Mouse (Mus musculus) megakaryocyte, embryonic 14.5 days (primary cell): Measurements from ENCODE around the gene Gm31371. TPM values are rescaled to one million over a fixed set of nuclear protein-coding genes. Genes with fewer than 3 reads are reported as not detected.
"Not testable (repeated sequence)": the region's sequence is repeated elsewhere in the genome, so short reads cannot be mapped to it uniquely, and the experiment has no call there.

Source experiments
- H3K27me3 ChIP-seq: replicated peaks from 2 replicates; pipeline ENCODE3; 2012; ENCODE audit warnings: inconsistent platforms
- H3K36me3 ChIP-seq: replicated peaks from 2 replicates; pipeline ENCODE3; 2012; ENCODE audit warnings: low read length, inconsistent platforms, mixed read lengths
- H3K4me1 ChIP-seq: 2 replicates; pipeline ENCODE4 v1.6.1; 2012; ENCODE audit warnings: inconsistent platforms
- H3K4me3 ChIP-seq: replicated peaks from 2 replicates; pipeline ENCODE3; 2012; ENCODE audit warnings: moderate library complexity, mild to moderate bottlenecking, inconsistent platforms
- H3K9me3 ChIP-seq: 2 replicates; pipeline ENCODE4 v1.6.1; 2012; ENCODE audit warnings: inconsistent platforms
- FLI1 ChIP-seq: IDR thresholded peaks from 2 replicates; pipeline ENCODE4 v1.6.1; 2012; ENCODE audit warnings: low read length, inconsistent platforms, mixed read lengths
- GATA1 ChIP-seq: IDR thresholded peaks from 3 replicates; pipeline ENCODE4 v1.6.1; 2012; ENCODE audit warnings: mixed read lengths, low read length, inconsistent platforms, borderline replicate concordance
- polyA plus RNA-seq: library from polyadenylated mRNA; stranded (reverse); fragments of >175 nt; gene quantifications from 2 replicates; pipeline ENCODE4 v1.2.3, GENCODE M21; 2012; ENCODE audit warnings: low replicate concordance; ENCODE audit not compliant: insufficient read depth

Gene Gm31371
- not detected in 2 replicates for polyA plus RNA-seq

DNA sequence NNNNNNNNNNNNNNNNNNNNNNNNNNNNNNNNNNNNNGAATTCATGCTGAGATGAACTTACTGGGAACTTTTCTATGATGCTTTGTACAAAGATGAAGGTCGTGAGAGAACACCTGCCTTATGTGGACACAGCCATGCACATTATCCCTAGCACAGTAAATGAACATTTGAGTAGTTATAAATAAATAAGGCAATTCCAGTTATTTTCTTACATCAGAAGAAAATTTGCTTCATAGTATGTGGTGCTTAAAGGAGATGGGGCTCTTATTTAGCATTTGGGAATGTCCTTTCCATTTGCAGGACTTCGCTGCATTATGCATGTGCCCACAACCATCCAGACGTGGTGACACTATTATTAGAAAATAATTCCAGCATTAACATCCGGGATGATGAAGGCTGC is at the start of gene Gm31371:
Gene Gm31371, plus strand, starts transcription at position 301 of the 400 bp plus-strand sequence.
- not testable (repeated sequence) for H3K27me3 ChIP-seq, H3K9me3 ChIP-seq, H3K4me3 ChIP-seq, H3K36me3 ChIP-seq, H3K4me1 ChIP-seq

DNA sequence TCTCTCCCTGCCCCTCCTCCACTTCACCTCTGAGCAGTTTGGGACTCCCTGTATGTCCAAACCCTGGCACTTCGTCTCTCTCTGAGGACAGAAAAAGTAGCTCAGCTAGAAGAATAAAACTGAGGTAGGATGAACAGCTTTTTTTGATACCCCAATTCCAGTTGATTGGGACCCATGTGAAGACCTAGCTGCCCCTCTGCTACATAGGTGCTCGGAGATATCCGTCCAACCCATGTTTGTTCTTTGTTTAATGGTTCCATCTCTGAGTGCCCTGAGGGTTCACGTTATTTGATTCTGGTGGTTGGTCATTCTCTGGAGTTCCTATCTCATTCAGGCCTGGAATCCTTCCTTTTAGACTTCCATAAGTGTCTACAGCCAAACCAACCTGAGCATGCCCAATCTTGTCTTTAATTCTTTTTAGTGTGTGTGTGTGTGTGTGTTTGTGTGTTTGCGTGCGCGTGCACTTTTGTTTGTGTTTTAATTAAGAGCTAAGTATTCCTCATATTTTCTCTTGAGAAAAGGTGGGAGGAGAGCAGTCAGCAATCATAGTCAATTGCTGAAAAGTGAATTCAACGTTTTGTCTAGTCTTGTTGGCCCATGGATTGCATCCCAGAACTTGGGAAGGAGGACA is 3.3 kb downstream of the Gm31371 start:
- H3K36me3 ChIP-seq, H3K4me1 ChIP-seq, H3K4me3 ChIP-seq, H3K27me3 ChIP-seq, H3K9me3 ChIP-seq: not testable (repeated sequence)

DNA sequence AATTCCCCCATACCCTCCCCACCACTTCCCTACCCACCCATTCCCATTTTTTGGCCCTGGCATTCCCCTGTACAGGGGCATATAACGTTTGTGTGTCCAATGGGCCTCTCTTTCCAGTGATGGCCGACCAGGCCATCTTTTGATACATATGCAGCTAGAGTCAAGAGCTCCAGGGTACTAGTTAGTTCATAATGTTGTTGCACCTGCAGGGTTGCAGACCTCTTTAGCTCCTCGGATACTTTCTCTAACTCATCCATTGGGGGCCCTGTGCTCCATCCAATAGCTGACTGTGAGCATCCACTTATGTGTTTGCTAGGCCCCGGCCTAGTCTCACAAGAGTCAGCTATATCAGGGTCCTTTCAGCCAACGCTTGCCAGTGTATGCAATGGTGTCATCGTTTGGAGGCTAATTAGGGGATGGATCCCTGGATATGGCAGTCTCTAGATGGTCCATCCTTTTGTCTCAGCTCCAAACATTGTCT is 5.7 kb downstream of the Gm31371 start:
- not testable (repeated sequence) for H3K4me3 ChIP-seq, H3K27me3 ChIP-seq, H3K36me3 ChIP-seq, H3K4me1 ChIP-seq, H3K9me3 ChIP-seq

DNA sequence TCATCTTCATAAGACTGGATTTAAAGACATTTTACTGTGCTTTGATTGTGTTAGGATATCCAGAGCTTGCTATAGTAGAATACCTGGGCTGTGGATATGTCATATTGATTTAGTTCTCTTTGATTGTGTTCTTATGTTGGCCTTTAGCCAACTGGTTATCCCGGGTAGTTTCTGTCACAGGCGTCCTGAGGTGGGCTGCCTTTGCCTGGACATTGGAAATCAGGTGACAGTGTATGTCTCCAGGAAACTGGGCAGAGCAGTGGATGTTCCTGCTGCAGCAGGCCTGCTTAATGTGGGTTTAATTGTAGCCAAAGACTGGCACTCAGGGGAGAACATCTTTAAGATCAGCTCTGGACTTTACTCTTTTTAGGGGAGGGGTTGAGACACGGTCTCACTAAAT is 15.9 kb downstream of the Gm31371 start:
- H3K27me3 ChIP-seq, H3K36me3 ChIP-seq: not testable (repeated sequence)

DNA sequence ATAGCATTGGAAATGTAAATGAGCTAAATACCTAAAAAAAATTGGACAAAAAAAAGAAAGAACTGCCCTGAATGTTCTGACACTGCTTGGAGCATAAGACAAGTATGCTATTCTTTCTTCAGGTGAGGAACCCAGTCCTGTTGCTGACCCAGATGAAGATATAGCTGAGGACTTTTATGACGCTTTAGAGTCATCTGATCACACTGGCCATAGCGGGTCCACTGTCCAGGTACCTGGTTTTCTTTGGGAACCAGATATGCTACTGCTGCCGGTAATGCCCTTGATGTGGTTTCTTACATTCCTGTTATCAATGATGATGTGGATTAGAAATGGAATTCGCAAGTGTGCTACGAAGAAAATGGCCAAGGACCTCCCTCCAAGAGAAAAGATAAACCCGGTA is 31.1 kb downstream of the Gm31371 start:
- not testable (repeated sequence) for H3K9me3 ChIP-seq, H3K4me1 ChIP-seq, H3K36me3 ChIP-seq, H3K4me3 ChIP-seq, H3K27me3 ChIP-seq

More for the DNA sequence above, 15.9 kb downstream of the Gm31371 start:
- H3K9me3 ChIP-seq, H3K4me3 ChIP-seq, H3K4me1 ChIP-seq: not testable (repeated sequence)

DNA sequence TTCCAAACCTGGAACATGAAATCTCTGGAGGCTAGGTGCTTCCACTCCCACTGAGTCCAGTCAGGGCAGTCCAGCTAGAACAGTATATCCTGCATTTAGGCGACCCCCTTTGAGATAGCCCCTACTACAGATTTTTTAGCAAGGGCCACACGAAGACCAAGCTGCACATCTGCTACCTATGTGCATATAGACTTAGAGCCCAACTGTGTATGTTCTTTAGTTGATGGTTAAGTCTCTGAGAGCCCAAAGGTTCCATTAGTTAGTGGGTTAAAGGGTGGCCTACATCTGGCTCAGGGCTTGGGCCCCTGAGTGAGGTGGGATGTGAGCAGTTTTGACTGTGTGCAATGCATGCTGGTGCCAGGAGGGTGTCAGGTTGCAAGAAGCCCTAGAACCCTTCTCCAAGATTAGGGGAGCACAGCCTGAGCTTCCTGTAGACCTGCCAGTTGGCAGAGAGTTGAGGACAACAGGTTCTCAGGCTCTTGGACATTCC is 32.4 kb downstream of the Gm31371 start:
- not testable (repeated sequence) for H3K27me3 ChIP-seq, H3K4me3 ChIP-seq, H3K9me3 ChIP-seq, H3K4me1 ChIP-seq, H3K36me3 ChIP-seq

DNA sequence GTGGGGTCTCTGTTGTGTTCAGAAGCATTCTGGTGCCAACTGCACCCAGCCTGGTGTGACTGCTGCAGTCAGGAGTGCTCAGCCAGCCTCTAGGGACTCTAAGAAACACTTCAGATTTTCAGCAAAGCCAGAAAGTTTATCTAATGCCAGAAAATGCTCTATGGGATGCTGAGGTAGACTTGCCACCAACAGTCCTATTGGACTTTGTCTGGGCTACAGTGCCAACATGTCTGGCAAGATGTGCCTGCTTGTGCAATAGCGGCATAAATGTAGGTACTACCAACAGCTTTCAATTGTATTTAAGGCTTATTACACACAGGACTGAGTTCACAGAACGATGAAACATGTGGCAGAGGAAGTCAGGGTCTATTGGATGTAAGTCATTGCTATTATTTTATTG is 57.7 kb downstream of the Gm31371 start:
- Histone ChIP-seq H3K27me3 (no peaks in the 10 kb centered on the region), H3K9me3 (peaks cover 25% of the 10 kb centered on the region), H3K4me3 (no peak overlapping the region), H3K36me3 (no peaks in the 10 kb centered on the region), H3K4me1 (no peaks in the 10 kb centered on the region)
- TF ChIP-seq FLI1 = no peak
- TF ChIP-seq GATA1 = no peak

DNA sequence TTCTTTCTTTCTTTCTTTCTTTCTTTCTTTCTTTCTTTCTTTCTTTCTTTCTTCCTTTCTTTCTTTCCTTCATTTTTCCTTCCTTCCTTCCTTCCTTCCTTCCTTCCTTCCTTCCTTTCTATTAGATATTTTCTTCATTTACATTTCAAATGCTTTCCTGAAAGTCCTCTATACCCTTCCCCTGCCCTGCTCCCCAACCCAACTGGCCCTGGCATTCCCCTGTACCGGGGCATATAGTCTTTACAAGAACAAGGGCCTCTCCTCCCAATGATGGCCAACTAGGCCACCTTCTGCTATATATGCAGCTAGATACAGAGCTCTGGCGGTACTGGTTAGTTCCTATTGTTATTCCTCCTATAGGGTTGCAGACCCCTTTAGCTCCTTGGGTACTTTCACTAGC is 60.6 kb downstream of the Gm31371 start:
- H3K27me3 ChIP-seq, H3K4me1 ChIP-seq, H3K36me3 ChIP-seq, H3K4me3 ChIP-seq: not testable (repeated sequence)
- H3K9me3 ChIP-seq = peaks cover 14% of the 10 kb centered on the region

DNA sequence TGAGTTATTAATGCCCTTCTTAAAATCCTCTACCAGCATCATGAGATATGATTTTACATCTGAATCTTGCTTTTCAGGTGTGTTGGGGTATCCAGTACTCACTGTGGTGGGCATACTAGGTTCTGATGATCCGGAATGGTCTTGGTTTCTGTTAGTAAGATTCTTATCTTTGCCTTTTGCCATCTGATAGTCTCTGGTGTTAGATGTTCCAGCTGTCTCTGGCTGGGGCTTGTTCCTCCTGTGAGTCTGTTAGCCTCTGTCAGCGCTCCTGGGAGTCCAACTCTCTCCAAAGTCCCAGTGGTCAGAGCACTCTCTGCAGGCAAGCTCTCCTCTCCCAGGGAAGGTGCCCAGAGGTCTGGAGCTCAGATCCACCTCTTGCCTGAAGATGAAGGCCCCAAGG is 65.0 kb downstream of the Gm31371 start:
- not testable (repeated sequence) for H3K4me1 ChIP-seq, H3K36me3 ChIP-seq, H3K27me3 ChIP-seq, H3K9me3 ChIP-seq, H3K4me3 ChIP-seq

DNA sequence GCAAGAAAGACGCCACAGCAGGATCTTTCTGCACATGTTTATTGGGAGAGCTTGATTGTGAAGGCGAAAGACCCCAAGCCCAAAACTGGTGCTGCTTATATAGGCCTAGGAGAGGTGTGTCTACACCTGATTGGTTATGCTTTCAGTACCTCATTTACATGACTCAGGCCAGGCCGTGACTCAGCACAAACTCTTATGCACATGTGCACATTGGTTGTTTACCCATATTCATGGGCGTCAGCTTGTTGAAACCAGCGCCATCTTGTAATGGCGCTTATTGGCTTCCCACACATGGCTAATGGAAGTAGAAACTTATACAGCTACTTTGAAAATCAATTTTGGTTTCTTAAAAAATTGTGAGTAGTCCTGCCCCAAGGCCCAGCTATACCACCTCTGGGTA is 72.0 kb downstream of the Gm31371 start:
- H3K4me1 ChIP-seq = peaks cover 13% of the 10 kb centered on the region
- H3K4me3 ChIP-seq, H3K9me3 ChIP-seq, H3K27me3 ChIP-seq, H3K36me3 ChIP-seq: not testable (repeated sequence)

Other genes with a start within 250 kb of the Gm31371 start
- gene 4930467E23Rik, start 173.8 kb upstream of the Gm31371 start, polyA plus RNA-seq = not detected in 2 replicates